Mouse (Mus musculus): ENCODE data around the gene Gmds.

Gene Gmds

DNA sequence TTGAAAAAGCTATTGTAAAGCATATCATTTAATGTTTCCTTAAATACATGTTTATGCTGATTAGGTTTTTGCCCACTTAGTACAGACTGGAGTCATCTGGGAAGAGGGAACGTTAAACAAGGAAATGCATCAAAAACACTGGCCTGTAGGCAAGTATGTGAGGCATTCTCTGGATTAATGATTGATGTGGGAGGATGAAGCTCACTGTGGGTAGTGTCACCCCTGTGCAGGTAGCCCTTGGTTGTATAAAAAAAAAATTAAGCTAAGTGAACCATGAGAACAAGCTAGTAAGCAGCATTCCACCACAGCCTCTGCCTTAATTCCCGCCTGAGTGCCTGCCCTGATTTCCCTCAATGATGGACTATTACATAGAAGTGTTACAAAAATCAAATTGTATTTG, 163.5 kb downstream of the Gmds start:
- in situ Hi-C loops (cut with MboI; ENCODE audit: unreplicated experiment in 2 of 2) = loop anchor here in 1 of 2 experiments (25.0 kb wide), 1 partner anchor 1088 kb away; no protein-coding TSS in a partner anchor

- in situ Hi-C loops (cut with MboI; ENCODE audit: unreplicated experiment in 2 of 2) = no loop called here
Measured at GRCm38 (mm10) chr13:32169173-32169572, 169.4 kb downstream of the Gmds start.

- in situ Hi-C loops (cut with MboI; ENCODE audit: unreplicated experiment in 2 of 2) = no loop called here
Measured at GRCm38 (mm10) chr13:32167806-32168205, 170.7 kb downstream of the Gmds start.

DNA sequence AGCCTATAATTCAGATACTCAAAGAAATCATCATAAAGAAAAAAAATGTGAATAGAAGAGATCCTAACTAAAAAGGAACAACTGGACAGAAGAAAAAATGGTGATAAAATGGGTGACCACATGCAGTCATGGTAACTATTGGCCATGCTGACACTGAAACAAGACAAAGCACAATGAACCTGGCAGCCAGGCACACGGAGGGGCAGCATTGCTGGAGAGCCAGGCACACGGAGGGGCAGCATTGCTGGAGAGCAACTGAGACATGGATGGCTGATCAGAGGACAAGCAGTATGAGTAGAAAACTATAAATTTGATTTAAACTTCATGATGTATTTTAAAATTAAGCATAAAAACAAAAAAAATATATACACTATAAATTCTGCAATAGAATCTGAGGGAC, 173.0 kb downstream of the Gmds start:
- in situ Hi-C loops (cut with MboI; ENCODE audit: unreplicated experiment in 2 of 2) = no loop called here

GRCm38 (mm10) chr13:32161567-32161966, 177.0 kb downstream of the Gmds start:
- in situ Hi-C loops (cut with MboI; ENCODE audit: unreplicated experiment in 2 of 2) = no loop called here

GRCm38 (mm10) chr13:32158240-32158639, 180.3 kb downstream of the Gmds start:
- in situ Hi-C loops (cut with MboI; ENCODE audit: unreplicated experiment in 2 of 2) = no loop called here

DNA sequence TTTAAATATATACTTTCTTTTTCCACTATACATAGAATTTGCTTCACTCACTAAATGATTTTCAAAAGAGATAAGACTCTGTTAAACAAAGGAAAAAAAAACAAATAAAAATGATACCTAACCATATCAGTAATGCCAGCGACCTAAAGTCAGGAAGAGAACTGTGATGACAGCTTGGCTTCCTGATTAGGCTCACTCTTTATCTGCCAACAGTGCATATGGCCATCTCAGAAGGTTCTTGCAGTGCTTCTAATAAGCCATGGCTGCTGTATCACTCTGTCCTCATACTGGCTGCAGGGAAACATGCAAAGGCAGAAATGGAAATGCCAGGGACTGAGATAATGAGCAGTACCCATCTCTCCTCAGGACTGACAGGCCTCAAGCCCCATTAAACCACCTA, 192.6 kb downstream of the Gmds start:
- in situ Hi-C loops (cut with MboI; ENCODE audit: unreplicated experiment in 2 of 2) = no loop called here

DNA sequence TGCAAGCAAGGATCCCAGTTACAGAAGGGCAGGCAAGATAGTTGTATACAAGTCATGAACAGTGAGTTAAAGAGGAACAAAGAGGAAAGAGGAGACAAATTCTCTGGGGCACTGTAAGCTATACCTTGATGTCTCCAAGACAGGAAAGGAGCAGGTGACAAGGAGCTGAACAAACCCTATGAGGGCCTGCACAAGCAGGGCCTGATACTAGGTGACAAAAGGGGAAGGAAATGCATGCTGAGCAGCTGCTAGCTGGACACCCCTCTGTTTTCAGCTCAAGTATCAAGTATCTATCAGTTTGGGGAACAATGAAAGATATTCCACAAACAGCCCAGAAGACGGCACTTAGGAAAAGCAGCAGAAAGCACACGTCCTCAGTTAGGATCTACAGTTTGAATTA, 193.4 kb downstream of the Gmds start:
- in situ Hi-C loops (cut with MboI; ENCODE audit: unreplicated experiment in 2 of 2) = no loop called here

DNA sequence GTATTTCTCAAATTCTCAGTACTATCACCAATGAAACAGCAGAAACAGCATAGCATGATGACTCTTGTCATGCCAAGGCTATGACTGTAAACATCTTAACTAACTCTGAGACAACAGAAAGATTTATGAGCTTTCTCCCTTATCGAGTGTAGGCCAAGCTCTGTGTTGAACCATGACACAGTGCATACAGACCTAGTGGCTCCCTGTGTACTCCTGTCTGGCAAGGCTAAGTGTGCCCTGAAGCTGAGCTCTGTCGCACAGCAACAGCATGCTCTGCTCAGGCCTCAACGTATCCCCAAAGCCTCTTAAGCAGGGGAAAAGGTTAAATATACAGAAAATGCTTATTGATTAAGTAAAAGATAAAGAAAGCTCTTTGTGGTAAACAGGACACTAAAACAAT, 194.9 kb downstream of the Gmds start:
- in situ Hi-C loops (cut with MboI; ENCODE audit: unreplicated experiment in 2 of 2) = no loop called here

DNA sequence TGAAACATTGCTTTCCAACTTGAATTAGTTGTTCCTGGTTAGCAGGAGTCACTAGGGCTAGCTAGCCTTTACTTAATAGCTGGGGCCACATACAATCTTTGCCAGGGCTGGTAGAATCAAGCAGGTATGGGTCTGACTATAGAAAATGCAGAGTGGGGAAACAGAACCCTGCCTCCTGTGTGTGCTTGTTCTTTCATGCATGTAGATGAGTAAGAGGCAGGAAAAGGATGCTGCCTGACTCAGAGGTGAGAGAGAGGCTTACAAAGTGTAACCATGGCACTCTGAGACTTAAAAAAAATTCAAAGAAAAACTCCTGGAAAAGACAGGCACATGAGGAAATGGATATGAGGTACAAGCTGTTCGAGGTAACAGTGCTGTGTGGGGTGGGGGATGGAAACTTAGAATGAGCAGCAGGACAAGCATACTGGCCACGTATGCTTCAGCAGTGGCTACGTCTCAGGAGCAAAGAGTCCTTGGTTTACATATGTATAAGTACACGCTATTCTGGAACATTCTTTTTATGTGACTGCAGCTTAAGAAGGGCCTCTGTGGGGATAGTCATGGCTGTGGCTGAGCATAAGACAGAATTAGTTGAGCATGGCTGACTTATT, 203.8 kb downstream of the Gmds start:
- in situ Hi-C loops (cut with MboI; ENCODE audit: unreplicated experiment in 2 of 2) = no loop called here

GRCm38 (mm10) chr13:32129970-32130369, 208.6 kb downstream of the Gmds start:
- in situ Hi-C loops (cut with MboI; ENCODE audit: unreplicated experiment in 2 of 2) = no loop called here

GRCm38 (mm10) chr13:32118386-32118785, 220.2 kb downstream of the Gmds start:
- in situ Hi-C loops (cut with MboI; ENCODE audit: unreplicated experiment in 2 of 2) = no loop called here

GRCm38 (mm10) chr13:32115468-32115867, 223.1 kb downstream of the Gmds start:
- in situ Hi-C loops (cut with MboI; ENCODE audit: unreplicated experiment in 2 of 2) = no loop called here

- in situ Hi-C loops (cut with MboI; ENCODE audit: unreplicated experiment in 2 of 2) = no loop called here
Measured at GRCm38 (mm10) chr13:32113875-32114274, 224.7 kb downstream of the Gmds start.

GRCm38 (mm10) chr13:32088303-32088977, 250.1 kb downstream of the Gmds start:
- in situ Hi-C loops (cut with MboI; ENCODE audit: unreplicated experiment in 2 of 2) = no loop called here

- in situ Hi-C loops (cut with MboI; ENCODE audit: unreplicated experiment in 2 of 2) = no loop called here
Measured at GRCm38 (mm10) chr13:32080520-32081249, 257.9 kb downstream of the Gmds start.

GRCm38 (mm10) chr13:32073630-32074029, 264.9 kb downstream of the Gmds start:
- in situ Hi-C loops (cut with MboI; ENCODE audit: unreplicated experiment in 2 of 2) = no loop called here

DNA sequence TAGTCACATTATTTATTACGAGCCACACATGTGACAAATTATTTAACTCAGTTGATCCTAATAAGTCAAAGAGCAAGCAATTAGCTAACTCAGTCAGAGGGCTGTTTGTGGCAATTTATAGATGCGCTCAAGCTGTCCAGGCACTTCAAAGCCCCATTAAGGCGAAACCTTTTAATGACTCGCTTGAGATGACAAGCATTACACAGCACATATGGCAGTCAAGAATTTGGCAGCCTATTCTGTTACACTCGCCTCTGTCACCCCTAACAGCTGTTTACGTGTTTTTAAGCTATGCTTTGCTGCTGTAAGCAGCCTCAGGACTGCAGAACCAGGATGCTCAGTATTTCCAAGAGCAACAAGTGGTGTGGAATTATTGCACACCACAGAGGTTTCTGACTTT, 283.2 kb downstream of the Gmds start:
- in situ Hi-C loops (cut with MboI; ENCODE audit: unreplicated experiment in 2 of 2) = no loop called here

GRCm38 (mm10) chr13:32053587-32053986, 285.0 kb downstream of the Gmds start:
- in situ Hi-C loops (cut with MboI; ENCODE audit: unreplicated experiment in 2 of 2) = no loop called here

- in situ Hi-C loops (cut with MboI; ENCODE audit: unreplicated experiment in 2 of 2) = no loop called here
Measured at GRCm38 (mm10) chr13:32047980-32048959, 290.3 kb downstream of the Gmds start.

DNA sequence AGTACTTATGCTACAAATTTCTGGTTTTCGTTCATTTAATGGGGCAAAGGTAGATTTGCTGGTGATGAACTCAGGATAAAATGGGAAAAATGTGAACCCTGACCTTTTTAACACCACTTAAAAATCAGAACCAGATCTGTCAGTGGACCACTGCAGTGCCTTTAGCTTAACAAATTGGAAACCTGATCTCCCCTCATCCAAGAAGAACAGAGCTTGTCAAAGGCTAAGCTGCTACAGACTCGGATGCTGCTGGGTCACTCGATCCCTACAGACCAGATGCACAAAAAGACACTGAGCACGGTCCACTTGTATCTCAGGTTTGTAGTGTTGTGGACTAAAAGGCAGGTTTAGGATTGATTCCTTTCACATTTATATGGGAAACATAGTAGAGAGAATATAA, 291.6 kb downstream of the Gmds start:
- in situ Hi-C loops (cut with MboI; ENCODE audit: unreplicated experiment in 2 of 2) = no loop called here
